Mouse (Mus musculus) frontal cortex, postnatal 10 days (tissue): ENCODE measurements at regions not wholly inside any gene's neighbourhood (a gene's known extent, or its start where the extent isn't known, plus 50 kb on each side); places are given as distances from the start of the nearest gene placed in this dataset.
A peak's percentile ranks its signal among the peaks of the same experiment; 100 is the strongest.
"Not testable (repeated sequence)": the region's sequence is repeated elsewhere in the genome, so short reads cannot be mapped to it uniquely, and the experiment has no call there.

Source experiments
- DNase-seq, 2 experiments: peaks; one replicate each; pipeline ENCODE4 v3.0.0; 2022; ENCODE audit warnings: low spot score in 2 of 2, mixed read lengths in 1 of 2

- DNase-seq, result no peak
These were observed 347.1 kb upstream of the Tbl1xr1 start for GRCm38 (mm10) chr3:21729328-21729727.

GRCm38 (mm10) chr3:21735688-21736087 is 340.8 kb upstream of the Tbl1xr1 start:
- DNase-seq, result not testable (repeated sequence)

GRCm38 (mm10) chr3:21739720-21740119 is 336.7 kb upstream of the Tbl1xr1 start:
- DNase-seq, result no peak

GRCm38 (mm10) chr3:21744107-21744506 is 332.3 kb upstream of the Tbl1xr1 start:
- DNase-seq, result no peak

GRCm38 (mm10) chr3:21760516-21761218 is 315.8 kb upstream of the Tbl1xr1 start:
- no peak for DNase-seq

GRCm38 (mm10) chr3:21761219-21761600 is 315.2 kb upstream of the Tbl1xr1 start:
- no peak for DNase-seq

GRCm38 (mm10) chr3:21761909-21762308 is 314.5 kb upstream of the Tbl1xr1 start:
- DNase-seq, result no peak

GRCm38 (mm10) chr3:21768081-21768480 is 308.4 kb upstream of the Tbl1xr1 start:
- no peak for DNase-seq

- DNase-seq, result no peak
These were observed 306.4 kb upstream of the Tbl1xr1 start for GRCm38 (mm10) chr3:21769920-21770547.

GRCm38 (mm10) chr3:21771752-21772298 is 304.6 kb upstream of the Tbl1xr1 start:
- no peak for DNase-seq

GRCm38 (mm10) chr3:21774172-21774842 is 302.1 kb upstream of the Tbl1xr1 start:
- no peak for DNase-seq

- no peak for DNase-seq
These were observed 297.7 kb upstream of the Tbl1xr1 start for GRCm38 (mm10) chr3:21778789-21779188.

GRCm38 (mm10) chr3:21791983-21792631 is 284.3 kb upstream of the Tbl1xr1 start:
- no peak for DNase-seq

GRCm38 (mm10) chr3:21798139-21798538 is 278.3 kb upstream of the Tbl1xr1 start:
- no peak for DNase-seq

- DNase-seq, result not testable (repeated sequence)
These were observed 272.6 kb upstream of the Tbl1xr1 start for GRCm38 (mm10) chr3:21803886-21804285.

- no peak for DNase-seq
These were observed 269.8 kb upstream of the Tbl1xr1 start for GRCm38 (mm10) chr3:21806494-21807157.

- DNase-seq, result no peak
These were observed 267.9 kb upstream of the Tbl1xr1 start for GRCm38 (mm10) chr3:21808539-21808938.

GRCm38 (mm10) chr3:21809769-21810470 is 266.5 kb upstream of the Tbl1xr1 start:
- peak in 1 of 2 experiments; percentile 44 for DNase-seq

- DNase-seq, result no peak
These were observed 263.1 kb upstream of the Tbl1xr1 start for GRCm38 (mm10) chr3:21813401-21813800.

- DNase-seq, result no peak
These were observed 259.2 kb upstream of the Tbl1xr1 start for GRCm38 (mm10) chr3:21816968-21817858.
